Mouse (Mus musculus) splenic B cell, adult 2 months (primary cell): ENCODE data around the gene Plcl1.
"Not testable (repeated sequence)": the region's sequence is repeated elsewhere in the genome, so short reads cannot be mapped to it uniquely, and the experiment has no call there.

Experiments used
- DNase-seq: peaks from one replicate; pipeline ENCODE4 v3.0.0-alpha.2; 2011; ENCODE audit warnings: low read depth, low spot score
- H3K27me3 ChIP-seq: 2 replicates; pipeline ENCODE4 v1.6.1; 2012; ENCODE audit warnings: mild to moderate bottlenecking, low read length, moderate library complexity, mixed read lengths; ENCODE audit not compliant: control insufficient read depth, poor library complexity, insufficient read depth, severe bottlenecking
- H3K36me3 ChIP-seq: 2 replicates; pipeline ENCODE4 v1.6.1; 2012; ENCODE audit warnings: mild to moderate bottlenecking, low read length, moderate library complexity, mixed read lengths; ENCODE audit not compliant: control insufficient read depth, poor library complexity, insufficient read depth, severe bottlenecking

The Plcl1 gene

DNA sequence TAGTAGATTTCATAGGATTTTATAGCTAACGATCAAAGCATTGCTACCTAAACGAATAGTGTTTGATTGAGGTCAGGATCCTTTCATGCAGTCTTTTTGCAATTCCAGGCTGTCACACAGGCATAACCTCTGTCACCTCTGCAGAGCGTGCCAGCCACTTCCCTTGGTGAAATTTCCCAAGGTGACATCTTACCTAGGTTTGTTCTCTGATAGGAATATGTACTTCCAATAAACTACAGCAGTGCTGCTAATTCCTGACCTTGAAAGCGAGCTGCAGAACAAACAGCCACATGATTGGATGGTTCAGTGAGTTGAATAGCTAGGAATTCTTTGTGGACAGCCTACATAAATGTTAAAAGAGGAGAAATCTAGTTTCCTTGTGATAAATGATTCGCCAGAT lies 56.6 kb downstream of the Plcl1 start:
- Histone ChIP-seq H3K36me3 (no peaks in the 10 kb centered on the region), H3K27me3 (no peaks in the 10 kb centered on the region)
- DNase-seq: no peak

DNA sequence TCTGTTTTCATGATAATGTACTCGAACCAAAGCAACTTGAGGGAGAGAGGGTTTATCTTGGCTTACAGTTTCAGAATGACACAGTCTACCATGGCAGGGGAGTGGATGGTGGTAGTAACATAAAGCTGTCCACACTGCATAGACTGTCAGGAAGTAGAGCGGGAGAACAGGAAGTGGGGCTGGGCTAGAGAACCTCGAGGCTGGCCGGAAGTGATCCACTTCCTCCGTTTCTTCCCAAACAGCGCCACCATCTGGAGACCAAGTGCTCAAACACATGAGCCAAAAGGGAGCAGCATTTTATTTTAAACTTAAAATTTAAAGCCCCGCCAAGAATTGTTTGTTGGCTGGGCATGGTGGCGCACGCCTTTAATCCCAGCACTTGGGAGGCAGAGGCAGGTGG lies 68.0 kb downstream of the Plcl1 start:
- Histone ChIP-seq H3K27me3 (no peaks in the 10 kb centered on the region), H3K36me3 (no peaks in the 10 kb centered on the region)
- no peak for DNase-seq

DNA sequence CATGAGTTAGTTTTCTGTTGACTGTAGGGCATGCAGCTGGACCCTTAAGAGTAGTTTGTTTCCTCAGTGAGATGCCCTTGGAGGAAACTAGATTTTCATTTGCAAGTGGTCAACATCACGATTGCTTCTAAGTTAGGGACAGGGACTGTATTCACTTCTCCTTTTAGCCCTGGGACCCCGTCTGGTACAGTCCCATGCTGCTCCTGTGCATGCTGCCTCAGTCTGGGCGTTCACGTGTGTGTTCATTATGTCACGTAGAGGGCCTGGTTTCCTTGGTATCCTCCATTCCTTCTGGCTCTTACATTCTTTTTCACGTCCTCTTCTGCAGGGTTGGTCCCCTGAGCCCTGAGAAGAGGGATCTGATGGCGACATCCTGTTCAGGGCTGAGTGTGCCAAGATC lies 69.3 kb downstream of the Plcl1 start:
- H3K27me3 ChIP-seq: no peaks in the 10 kb centered on the region
- no peak for DNase-seq
- no peaks in the 10 kb centered on the region for H3K36me3 ChIP-seq

DNA sequence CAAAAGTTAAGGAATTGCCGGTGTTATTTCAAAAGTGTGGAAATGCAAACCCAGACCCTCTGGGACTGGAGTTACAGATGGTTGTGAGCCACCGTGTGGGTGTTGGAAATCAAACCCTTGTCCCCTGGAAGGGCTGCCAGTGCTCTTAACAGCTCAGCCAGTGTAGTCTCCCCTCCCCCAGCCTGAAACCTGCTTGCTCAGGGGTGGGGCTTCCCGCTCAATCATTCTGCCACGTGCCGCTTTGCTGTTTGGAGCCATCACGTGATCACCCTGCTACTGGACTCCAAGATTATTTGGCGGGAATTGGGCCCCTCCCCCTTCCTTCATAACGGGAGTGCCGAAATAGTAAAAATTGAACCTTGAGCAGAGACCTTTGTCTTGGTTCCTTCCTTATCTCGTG lies 81.7 kb downstream of the Plcl1 start:
- not testable (repeated sequence) for DNase-seq, H3K36me3 ChIP-seq

DNA sequence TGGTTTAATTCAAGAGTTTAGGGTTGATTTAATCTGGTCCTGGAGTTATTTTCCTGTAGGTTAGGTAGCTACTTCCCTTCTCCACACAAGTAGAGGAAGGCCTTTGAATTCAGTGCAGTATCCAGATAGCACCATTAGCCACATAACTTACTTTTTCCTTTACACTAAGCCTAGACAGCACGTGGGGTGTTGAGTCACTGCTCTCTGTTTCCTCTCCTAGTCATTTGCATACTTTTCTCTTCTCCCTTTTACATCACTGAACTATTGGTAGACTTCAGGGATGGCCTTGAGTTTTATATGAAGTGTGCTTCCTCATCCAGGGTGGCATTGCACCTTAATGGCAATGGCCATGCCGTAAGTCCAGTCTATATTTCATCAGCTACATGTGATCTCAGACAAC lies 82.5 kb downstream of the Plcl1 start:
- peak; percentile 26 for DNase-seq
- H3K36me3 ChIP-seq: no peaks in the 10 kb centered on the region
- no peaks in the 10 kb centered on the region for H3K27me3 ChIP-seq

More for the DNA sequence above, 81.7 kb downstream of the Plcl1 start:
- H3K27me3 ChIP-seq: not testable (repeated sequence)

DNA sequence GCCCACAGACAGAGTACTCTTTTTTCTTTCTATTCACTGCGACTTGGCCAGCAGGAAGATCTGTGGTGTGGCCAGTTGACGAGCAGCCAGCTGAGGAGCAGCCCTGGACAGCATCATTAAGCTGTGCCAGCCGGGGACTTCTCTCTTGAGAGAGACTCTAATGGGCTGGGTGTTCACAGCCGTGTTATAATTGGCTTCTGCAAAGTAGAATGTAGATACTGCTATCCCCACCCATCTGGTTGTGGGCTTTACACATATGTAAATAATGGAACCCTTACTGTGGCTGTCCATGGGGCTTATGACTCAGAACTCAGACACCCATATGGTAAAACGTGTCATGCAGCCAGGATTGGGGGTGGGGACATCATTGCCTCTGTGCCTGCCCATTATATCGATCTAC lies 83.6 kb downstream of the Plcl1 start:
- DNase-seq: no peak
- H3K36me3 ChIP-seq: no peaks in the 10 kb centered on the region
- H3K27me3 ChIP-seq: no peaks in the 10 kb centered on the region

DNA sequence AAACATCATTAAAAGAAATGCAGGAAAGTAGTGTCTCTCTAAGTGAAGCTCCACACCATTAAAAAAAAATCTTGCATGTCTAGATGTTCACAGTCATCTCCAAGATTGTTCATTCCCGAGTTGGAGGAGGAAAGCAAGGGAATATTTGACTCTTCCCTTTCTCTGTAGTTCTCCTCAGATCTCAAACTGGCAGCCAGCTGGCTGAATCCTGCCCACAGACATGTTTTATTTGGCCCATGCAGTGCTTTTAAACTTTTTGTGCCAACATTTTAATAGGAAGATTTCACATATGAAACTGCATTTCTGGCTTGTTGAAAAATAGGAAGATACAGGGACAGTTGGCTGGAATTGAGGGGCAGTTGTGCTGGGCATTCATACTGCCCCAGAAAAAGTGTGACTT lies 94.2 kb downstream of the Plcl1 start:
- no peak for DNase-seq
- Histone ChIP-seq H3K27me3 (no peaks in the 10 kb centered on the region), H3K36me3 (no peaks in the 10 kb centered on the region)

DNA sequence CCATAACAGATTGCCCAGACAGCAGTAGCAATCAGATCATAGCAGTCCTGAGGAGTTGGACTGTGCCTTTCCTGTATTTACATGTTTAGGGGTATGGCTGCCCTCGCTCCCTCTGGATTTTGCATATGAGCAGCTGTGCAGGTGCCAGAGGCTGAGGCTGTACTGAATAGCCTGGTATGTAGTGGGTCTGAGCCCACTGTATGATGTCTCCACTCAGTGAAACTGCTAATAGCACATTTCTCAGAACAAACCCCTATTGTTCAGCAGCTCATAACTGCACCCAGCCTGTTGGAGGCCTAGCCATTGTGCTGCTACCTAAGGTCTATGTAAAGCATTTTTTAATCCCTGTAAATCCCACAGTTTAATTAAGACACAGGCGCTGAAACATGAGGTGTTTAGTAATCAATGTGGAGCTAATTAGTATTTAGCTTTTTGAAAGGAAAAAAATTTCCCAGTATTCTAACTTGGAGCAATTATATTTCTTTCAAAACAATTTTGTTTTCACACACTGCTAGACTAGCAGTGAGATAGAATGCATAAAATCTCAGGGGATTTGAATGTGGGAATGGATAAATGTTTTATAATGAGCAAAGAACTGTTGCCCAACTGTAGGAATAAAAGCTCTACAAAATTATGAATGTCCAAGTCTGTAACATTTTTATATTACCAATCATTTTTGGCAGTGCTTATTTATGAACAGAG lies 95.4 kb downstream of the Plcl1 start:
- no peak for DNase-seq
- Histone ChIP-seq H3K36me3 (no peaks in the 10 kb centered on the region), H3K27me3 (no peaks in the 10 kb centered on the region)

DNA sequence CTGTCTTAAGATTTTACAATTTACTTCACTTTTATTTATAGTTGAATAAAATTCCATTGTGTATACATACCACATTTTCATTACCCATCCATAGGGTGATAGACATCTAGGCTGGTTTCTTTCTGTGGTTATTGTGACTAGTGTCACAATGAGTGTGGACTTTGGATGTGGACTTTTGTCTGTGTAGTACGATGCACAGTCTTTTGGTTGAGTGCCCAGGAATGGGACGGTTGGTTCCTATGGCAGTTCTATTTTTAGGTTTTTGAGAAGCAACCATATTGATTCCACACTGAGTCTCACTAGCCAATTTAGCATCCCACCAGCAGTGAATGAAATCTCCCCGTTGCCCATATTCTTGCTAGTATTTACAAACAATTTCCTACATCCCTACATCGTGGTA lies 100.1 kb downstream of the Plcl1 start:
- no peaks in the 10 kb centered on the region for H3K36me3 ChIP-seq
- DNase-seq: no peak
- H3K27me3 ChIP-seq: no peaks in the 10 kb centered on the region

DNA sequence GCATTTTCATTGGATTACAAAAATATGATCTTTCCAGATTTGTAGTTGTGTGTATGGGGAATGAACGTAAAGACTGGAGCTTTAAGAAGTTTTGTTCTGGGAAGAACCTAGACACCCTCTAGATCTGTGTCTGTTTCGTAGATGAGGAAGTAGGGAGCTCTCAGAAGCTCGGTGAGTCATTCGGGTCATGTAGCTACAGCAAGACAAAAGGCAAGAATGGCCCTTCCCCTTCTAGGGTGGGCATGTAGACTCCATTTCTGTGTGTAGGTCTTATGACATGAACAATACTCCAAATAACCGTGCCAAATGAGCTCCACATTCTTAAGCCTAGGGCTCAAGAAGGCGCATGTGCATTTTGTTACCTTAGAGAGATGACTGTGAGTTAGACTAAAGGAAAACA lies 101.3 kb downstream of the Plcl1 start:
- peak; percentile 12 for DNase-seq
- no peaks in the 10 kb centered on the region for H3K36me3 ChIP-seq

DNA sequence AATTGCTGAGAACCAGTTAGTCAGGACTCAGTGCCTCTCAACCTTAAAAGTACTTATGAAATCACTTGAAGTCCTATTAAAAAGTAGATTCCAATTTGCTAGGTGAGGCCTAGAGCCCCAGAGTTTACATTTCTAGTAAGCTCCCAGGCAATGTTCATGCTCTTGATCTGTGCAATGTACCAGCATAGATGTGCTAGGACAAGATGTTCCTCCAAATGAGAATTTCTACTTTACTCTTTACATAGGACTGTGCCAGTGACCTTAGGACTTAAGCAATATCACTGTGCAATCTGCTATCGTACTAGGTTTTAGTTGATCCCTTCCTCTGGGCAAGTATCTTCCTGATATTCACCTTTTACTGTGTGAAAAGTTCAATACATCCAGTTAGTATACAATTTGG lies 103.9 kb downstream of the Plcl1 start:
- DNase-seq: no peak
- no peaks in the 10 kb centered on the region for H3K36me3 ChIP-seq
- no peaks in the 10 kb centered on the region for H3K27me3 ChIP-seq

More for the DNA sequence above, 101.3 kb downstream of the Plcl1 start:
- H3K27me3 ChIP-seq: no peaks in the 10 kb centered on the region

DNA sequence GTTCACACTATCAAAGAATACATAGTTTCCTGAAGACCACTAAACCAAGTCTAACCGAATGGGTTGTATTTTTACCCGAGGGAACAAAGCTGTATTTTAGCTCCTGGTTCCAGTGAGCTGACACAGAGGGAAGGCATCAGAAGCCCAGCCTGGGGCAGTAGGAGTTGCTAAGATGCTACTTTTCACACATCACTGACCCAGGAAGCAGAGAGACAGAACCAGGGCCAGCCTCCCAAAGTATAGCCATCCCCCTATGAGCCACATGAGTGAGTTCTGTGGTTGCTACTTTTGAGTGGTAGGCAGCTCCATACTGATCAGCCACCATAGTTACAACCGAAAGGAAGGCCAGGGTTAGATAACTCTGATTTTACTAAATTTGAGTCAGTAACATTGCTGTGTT lies 106.4 kb downstream of the Plcl1 start:
- Histone ChIP-seq H3K27me3 (no peaks in the 10 kb centered on the region), H3K36me3 (no peaks in the 10 kb centered on the region)
- DNase-seq: peak; percentile 16

DNA sequence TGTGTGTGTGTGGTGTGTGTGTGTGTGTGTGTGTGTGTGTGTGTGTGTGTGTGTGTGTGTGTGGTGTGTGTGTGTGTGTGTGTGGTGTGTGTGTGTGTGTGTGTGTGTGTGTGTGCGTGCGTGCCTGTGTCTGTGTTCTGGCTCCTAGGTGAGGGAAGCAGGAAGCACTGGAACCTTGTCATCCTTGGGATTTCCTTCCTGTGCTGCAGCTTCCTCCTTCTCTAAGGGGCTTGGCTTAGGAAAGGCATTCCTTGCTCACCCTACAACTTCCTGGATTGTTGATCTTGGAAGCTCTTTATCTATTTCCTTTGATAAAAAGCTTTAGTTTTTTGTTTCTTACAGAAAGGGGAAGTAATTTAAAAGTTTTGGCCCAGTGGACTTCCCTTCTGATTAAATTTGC lies 107.1 kb downstream of the Plcl1 start:
- not testable (repeated sequence) for H3K27me3 ChIP-seq, H3K36me3 ChIP-seq, DNase-seq

DNA sequence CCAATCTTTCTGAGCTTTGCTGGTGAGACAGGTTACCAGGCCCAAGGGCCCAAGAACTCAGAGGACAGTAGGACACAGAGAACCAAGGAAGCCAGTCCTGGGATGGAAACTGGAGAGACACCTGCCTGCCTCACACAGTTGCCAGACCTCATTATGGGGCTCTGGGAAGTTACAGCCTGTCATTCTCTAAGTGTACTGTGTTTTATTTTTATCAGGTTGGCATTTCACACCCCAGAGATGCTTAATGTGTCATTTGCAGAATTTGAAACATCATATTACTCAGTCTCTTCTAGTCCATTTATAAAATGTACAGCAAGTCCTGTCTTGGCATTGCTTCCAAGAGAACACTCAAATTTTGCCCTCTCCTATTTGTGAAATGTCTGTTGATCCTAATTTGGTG lies 111.5 kb downstream of the Plcl1 start:
- Histone ChIP-seq H3K27me3 (no peaks in the 10 kb centered on the region), H3K36me3 (no peaks in the 10 kb centered on the region)
- no peak for DNase-seq

DNA sequence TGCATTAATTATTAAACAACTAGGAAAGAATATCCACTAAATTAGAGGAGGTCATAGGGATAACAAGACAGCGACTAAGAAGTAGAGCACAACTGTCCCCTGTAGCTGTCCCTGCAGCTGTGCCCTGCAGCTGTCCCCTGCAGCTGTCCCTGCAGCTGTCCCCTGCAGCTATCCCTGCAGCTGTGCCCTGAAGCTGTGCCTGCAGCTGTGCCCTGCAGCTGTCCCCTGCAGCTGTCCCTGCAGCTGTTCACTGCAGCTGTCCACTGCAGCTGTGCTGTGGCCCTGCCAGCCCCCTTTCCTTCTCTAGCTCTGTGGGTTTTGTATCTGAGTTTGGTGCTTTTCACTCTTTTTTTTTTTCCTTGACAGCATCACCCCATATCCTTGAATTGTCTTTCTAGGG lies 118.2 kb downstream of the Plcl1 start:
- H3K36me3 ChIP-seq: no peaks in the 10 kb centered on the region
- no peak for DNase-seq
- H3K27me3 ChIP-seq: no peaks in the 10 kb centered on the region

DNA sequence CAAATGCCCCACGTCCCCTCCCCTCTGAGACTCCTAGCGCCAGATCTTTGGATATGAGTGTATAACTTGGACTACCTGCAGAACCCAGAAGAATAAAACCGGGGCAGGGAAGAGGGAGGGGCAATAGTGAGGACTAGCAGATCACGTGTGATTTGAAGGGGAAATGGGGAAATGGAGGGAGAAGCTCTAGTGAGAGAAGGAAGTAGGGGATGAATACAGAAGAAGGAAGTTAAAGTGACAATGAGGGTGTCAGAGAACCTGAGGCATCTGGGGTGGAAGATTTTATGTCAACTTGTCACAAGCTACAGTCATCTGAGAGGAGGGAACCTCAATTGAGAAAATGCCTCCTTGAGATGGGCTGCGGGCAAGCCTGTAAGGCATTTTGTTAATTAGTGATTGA lies 119.4 kb downstream of the Plcl1 start:
- DNase-seq: no peak
- H3K36me3 ChIP-seq: no peaks in the 10 kb centered on the region
- no peaks in the 10 kb centered on the region for H3K27me3 ChIP-seq
